Mouse (Mus musculus) C2C12 (cell line): ENCODE measurements around the gene Brsk1.

Source experiments
- CTCF ChIP-seq: IDR thresholded peaks from one replicate; pipeline ENCODE4 v1.5.1; 2011; ENCODE audit not compliant: control insufficient read depth, insufficient read depth, insufficient read length
- FOSL1 ChIP-seq: IDR thresholded peaks from one replicate; pipeline ENCODE4 v1.8.0; 2011; ENCODE audit warnings: mild to moderate bottlenecking, low read length; ENCODE audit not compliant: poor library complexity, insufficient read depth, severe bottlenecking
- MYOG ChIP-seq: IDR thresholded peaks from one replicate; pipeline ENCODE4 v1.6.1; 2011; ENCODE audit not compliant: control insufficient read depth, insufficient read length; ENCODE audit errors: extremely low read depth

- TF ChIP-seq CTCF = no peak
- no peak for TF ChIP-seq FOSL1
- no peak for TF ChIP-seq MYOG
Observed at GRCm38 (mm10) chr7:4764946-4765710, 74.7 kb downstream of the Brsk1 start.
